8 mouse cellular contexts compared by ENCODE assay signal in the genomic region with DNA sequence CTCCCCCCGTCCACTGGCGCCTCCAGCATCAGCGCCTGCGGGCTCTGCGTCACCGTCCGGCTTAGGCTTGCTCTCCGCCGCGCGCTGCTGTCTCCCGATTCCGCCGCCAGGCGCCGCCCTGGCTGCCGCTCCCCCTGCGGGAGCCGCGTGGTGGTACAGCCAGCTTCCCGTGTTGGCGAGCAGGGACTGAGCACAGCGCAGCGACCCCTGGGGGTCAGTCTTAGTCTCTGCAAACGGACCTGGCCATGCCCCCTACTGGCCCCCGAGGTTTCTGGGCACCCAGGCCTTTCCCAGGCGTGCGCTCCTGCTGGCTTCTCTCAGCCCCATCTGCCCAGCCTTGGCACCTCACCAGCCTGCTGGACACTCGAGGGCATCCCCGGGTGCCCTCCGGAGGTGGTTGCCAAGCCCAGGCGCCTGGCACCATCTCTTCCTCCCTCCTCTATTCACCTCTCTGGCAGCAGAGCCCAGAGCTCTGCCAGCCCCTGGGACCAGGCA. TPM values are rescaled to one million over a fixed set of nuclear protein-coding genes. Genes with fewer than 3 reads are reported as not detected.
A peak's percentile ranks its signal among the peaks of the same experiment; 100 is the strongest.
DNase-seq lines count a peak whose midpoint lies in the region; ATAC-seq and TF ChIP-seq lines count a peak whose summit lies in the region.

No protein-coding gene starts in this region.

- POLR2A ChIA-PET in Patski (lab: Charles Lee) = no interaction called here

- peak; percentile 98 for TF ChIP-seq CTCF in Patski (IDR thresholded peaks at IDR 0.05)
- TF ChIP-seq CTCF in forebrain, postnatal 0 days (IDR thresholded peaks at IDR 0.05; ENCODE audit: low read depth) = peak; percentile 100
- TF ChIP-seq CTCF in liver, embryonic 14.5 days (IDR thresholded peaks at IDR 0.05; ENCODE audit: low read depth) = peak; percentile 90

- DNase-seq in Patski (ENCODE audit: low read depth, low spot score) = peak; percentile 6
- peak; percentile 98 for DNase-seq in cerebellum, adult 8-10 months
- DNase-seq in forebrain, postnatal 0 days = peak; percentile 98
- peak; percentile 14 for DNase-seq in heart, postnatal 25 days (ENCODE audit: low spot score)
- DNase-seq in kidney, postnatal 4 days = peak; percentile 86 to 90
- DNase-seq in liver, embryonic 14.5 days (ENCODE audit: low read depth in 3 of 3, low spot score in 3 of 3) = peak; percentile 31 to 42 (median 35)
- peak; percentile 11 to 14 for DNase-seq in thymus, adult 18-20 months

- peaks cover 22% of the 10 kb centered on the region for H3K27me3 ChIP-seq in Patski
- no peaks in the 10 kb centered on the region for H3K27me3 ChIP-seq in forebrain, postnatal 0 days (ENCODE audit: insufficient read depth, low read length)
- H3K27me3 ChIP-seq in liver, embryonic 14.5 days (ENCODE audit: control insufficient read depth, insufficient read depth, low read length) = peaks cover 21% of the 10 kb centered on the region
- 0 out of 2 replicates have a peak, but pooled peaks cover 4% of the 10 kb centered on the region for H3K27me3 ChIP-seq in neural tube, embryonic 12.5 days (replicated peaks)

- intact Hi-C loops in heart, postnatal 25 days (cut with DNase I) = no loop called here

- peak overlapping the region; percentile 83 for H3K4me3 ChIP-seq in forebrain, postnatal 0 days (ENCODE audit: low read depth, low read length)
- H3K4me3 ChIP-seq in liver, embryonic 14.5 days (ENCODE audit: insufficient read depth in 1 of 2, low read depth in 2 of 2, low read length in 2 of 2) = peak overlapping the region in 1 of 2 experiments; percentile 17; a peak in 1 of 4 replicates
- H3K4me3 ChIP-seq in neural tube, embryonic 12.5 days = peak overlapping the region; percentile 70

- CTCF ChIA-PET in Patski (lab: Charles Lee) = no interaction called here

- no peaks in the 10 kb centered on the region for H3K36me3 ChIP-seq in forebrain, postnatal 0 days (ENCODE audit: insufficient read depth)
- H3K36me3 ChIP-seq in liver, embryonic 14.5 days (replicated peaks; ENCODE audit: control insufficient read depth, insufficient read depth, low read depth) = no peaks in the 10 kb centered on the region
- no peaks in the 10 kb centered on the region for H3K36me3 ChIP-seq in neural tube, embryonic 12.5 days

- no peak for ATAC-seq in Patski
- ATAC-seq in forebrain, postnatal 0 days = peak; percentile 93
- peak; percentile 56 for ATAC-seq in liver, embryonic 14.5 days (ENCODE audit: insufficient read depth)
- peak; percentile 91 for ATAC-seq in neural tube, embryonic 12.5 days (ENCODE audit: low FRiP score, low read depth)

- peak overlapping the region; percentile 94 for H3K4me2 ChIP-seq in forebrain, postnatal 0 days (ENCODE audit: low read depth)
- peak overlapping the region; percentile 33 for H3K4me2 ChIP-seq in liver, embryonic 14.5 days (ENCODE audit: low read depth)
- peak overlapping the region; percentile 77 for H3K4me2 ChIP-seq in neural tube, embryonic 12.5 days (replicated peaks)

- H3K9me3 ChIP-seq in forebrain, postnatal 0 days (ENCODE audit: low read length) = no peaks in the 10 kb centered on the region
- H3K9me3 ChIP-seq in liver, embryonic 14.5 days (ENCODE audit: control insufficient read depth, low read length) = no peaks in the 10 kb centered on the region
- H3K9me3 ChIP-seq in neural tube, embryonic 12.5 days = no peaks in the 10 kb centered on the region

- 6% methylated on average over 32 of the region's 32 CpGs for WGBS in forebrain, postnatal 0 days
- 3% methylated on average over 31 of the region's 32 CpGs for WGBS in liver, embryonic 14.5 days (ENCODE audit: insufficient replicate concordance)
- 2% methylated on average over 32 of the region's 32 CpGs for WGBS in neural tube, embryonic 12.5 days

- H3K4me1 ChIP-seq in forebrain, postnatal 0 days (ENCODE audit: insufficient read depth) = peaks cover 31% of the 10 kb centered on the region
- no peaks in the 10 kb centered on the region for H3K4me1 ChIP-seq in liver, embryonic 14.5 days (replicated peaks; ENCODE audit: control insufficient read depth in 2 of 2, insufficient read depth in 2 of 2, low read length in 1 of 2)
- H3K4me1 ChIP-seq in neural tube, embryonic 12.5 days = peaks cover 61% of the 10 kb centered on the region

- in situ Hi-C loops in Patski (cut with MboI; ENCODE audit: low pct_unique_long_range_greater_than_20kb) = no loop called here

- H3K9ac ChIP-seq in forebrain, postnatal 0 days = peak overlapping the region; percentile 83
- no peak overlapping the region for H3K9ac ChIP-seq in liver, embryonic 14.5 days (replicated peaks)
- H3K9ac ChIP-seq in neural tube, embryonic 12.5 days = peak overlapping the region; percentile 88

- no peak for TF ChIP-seq EP300 in liver, embryonic 14.5 days (IDR thresholded peaks at IDR 0.05; ENCODE audit: low read depth)

- peak overlapping the region; percentile 80 for H3K27ac ChIP-seq in forebrain, postnatal 0 days (ENCODE audit: low read depth, low read length)
- no peak overlapping the region for H3K27ac ChIP-seq in liver, embryonic 14.5 days
- peak overlapping the region; percentile 72; the same call in 1 of the 2 replicates for H3K27ac ChIP-seq in neural tube, embryonic 12.5 days

RNA-seq across cellular contexts. Expression of a gene that starts 0.3 kb away (rescaled TPM):
- 0.01 TPM for polyA plus RNA-seq in Patski (2021)
- 13.2 and 17.3 TPM in 2 replicates for total RNA-seq in forebrain, postnatal 0 days (2014; rRNA removed)
- polyA plus RNA-seq in forebrain, postnatal 0 days (2015; fragmentation: Nextera tagmentation; extraction: Ambion mirVana) = 4.1 and 6.1 TPM in 2 replicates
- not detected for total RNA-seq in heart, postnatal 25 days (2021)
- 0.04 TPM in 1 of 2 replicates, not detected in the other for polyA plus RNA-seq in liver, embryonic 14.5 days (2012; rRNA removed)
- not detected in 2 replicates for polyA plus RNA-seq in liver, embryonic 14.5 days (2014; fragmentation: Nextera tagmentation; extraction: Ambion mirVana)
- 17.7 and 21.3 TPM in 2 replicates for polyA plus RNA-seq in neural tube, embryonic 12.5 days (2016; fragmentation: Nextera tagmentation; extraction: Ambion mirVana)

Comparison
In these comparisons a context has a peak if more than half of its experiments do, and no peak if none do; other contexts are left out.
1. DNase-seq: peak in every context shown above with its lines; median percentile 98 in cerebellum, adult 8-10 months; 98 in forebrain, postnatal 0 days; 88 in kidney, postnatal 4 days; 35 in liver, embryonic 14.5 days; 14 in heart, postnatal 25 days; 12 in thymus, adult 18-20 months; 6 in Patski.
2. H3K4me2 ChIP-seq: peak in every context shown above with its lines; median percentile 94 in forebrain, postnatal 0 days; 77 in neural tube, embryonic 12.5 days; 33 in liver, embryonic 14.5 days.